Mouse (Mus musculus): ENCODE results near the gene Mgat3.
A peak's percentile ranks its signal among the peaks of the same experiment; 100 is the strongest.

DNA sequence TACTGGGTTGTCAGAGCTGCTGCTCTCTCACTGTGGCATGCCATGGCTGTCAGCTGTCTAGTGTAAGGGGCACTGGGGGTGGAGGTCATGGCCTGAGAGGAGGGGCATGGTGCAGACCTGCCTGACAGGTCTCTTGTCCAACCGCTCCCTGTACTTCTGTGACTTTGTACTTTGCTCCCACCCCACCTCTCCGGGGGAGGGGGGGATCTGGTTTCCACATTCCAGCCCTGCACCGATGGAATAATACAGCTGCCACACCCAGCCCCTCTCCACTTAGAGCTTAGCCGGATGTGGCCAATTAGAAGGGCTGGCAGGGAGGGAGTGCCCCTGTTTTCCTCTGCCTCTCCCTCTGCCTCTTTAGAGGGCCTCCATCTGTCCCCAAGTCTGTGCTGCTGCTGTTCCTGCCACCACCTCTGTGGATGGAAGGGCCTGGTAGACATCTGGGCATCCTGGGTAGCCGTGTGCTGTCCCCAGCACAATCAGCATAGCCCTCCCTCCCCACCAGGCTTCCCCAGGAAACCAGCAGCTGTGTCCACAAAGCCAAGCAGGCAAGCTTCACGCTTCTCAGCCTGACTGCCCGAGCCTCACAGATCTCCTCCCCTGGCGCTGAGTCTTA lies 14.1 kb upstream of the Mgat3 start:
- TF ChIP-seq CTCF (IDR thresholded peaks at IDR 0.05; ENCODE audit: insufficient read depth, low read length) (no peak), POLR2A (IDR thresholded peaks at IDR 0.05; ENCODE audit: borderline replicate concordance, extremely low read depth, low read depth, low read length) (peak; percentile 48; the same call in 1 of the 2 replicates)
